Mouse (Mus musculus) hematopoietic stem cell, adult 5-6 weeks (primary cell): ENCODE data around the gene Inpp4a. TPM values are rescaled to one million over a fixed set of nuclear protein-coding genes. Genes with fewer than 3 reads are reported as not detected.
A peak's percentile ranks its signal among the peaks of the same experiment; 100 is the strongest.

Source experiments
- ATAC-seq, 2 experiments: fragments of 125-278 bp in 1 of 2; replicated peaks in 1 of 2; 2 replicates each; pipeline ENCODE4 v1.8.0; 2016 to 2017; ENCODE audit warnings: inconsistent platforms in 2 of 2, mild to moderate bottlenecking in 2 of 2, moderate number of reproducible peaks in 2 of 2, low read depth in 1 of 2, moderate TSS enrichment in 1 of 2; ENCODE audit not compliant: low FRiP score in 2 of 2, poor library complexity in 2 of 2, severe bottlenecking in 2 of 2, insufficient read depth in 1 of 2, low TSS enrichment in 1 of 2
- total RNA-seq: library from RNA; stranded (forward); fragments of 172-1452, 232-1000 nt; gene quantifications from 2 replicates; pipeline ENCODE4 v1.2.3, GENCODE M21; 2017

Inpp4a gene
- total RNA-seq, 1 experiment from 2014 or later = 10.3 TPM

GRCm38 (mm10) chr1:37343265-37343664, 43.6 kb downstream of the Inpp4a start:
- no peak for ATAC-seq

GRCm38 (mm10) chr1:37344223-37344916, 44.7 kb downstream of the Inpp4a start:
- peak; percentile 37 to 73; a peak in 2 of 4 replicates for ATAC-seq

GRCm38 (mm10) chr1:37347361-37348080, 47.9 kb downstream of the Inpp4a start:
- ATAC-seq = no peak

- no peak for ATAC-seq
Observed at GRCm38 (mm10) chr1:37350886-37351651, 51.4 kb downstream of the Inpp4a start.

GRCm38 (mm10) chr1:37351961-37352360, 52.3 kb downstream of the Inpp4a start:
- ATAC-seq = no peak

GRCm38 (mm10) chr1:37353456-37353855, 53.8 kb downstream of the Inpp4a start:
- ATAC-seq = no peak

- ATAC-seq = no peak
Observed at GRCm38 (mm10) chr1:37355492-37355891, 55.8 kb downstream of the Inpp4a start.

- no peak for ATAC-seq
Observed at GRCm38 (mm10) chr1:37356305-37356704, 56.6 kb downstream of the Inpp4a start.

- no peak for ATAC-seq
Observed at GRCm38 (mm10) chr1:37357173-37357572, 57.5 kb downstream of the Inpp4a start.

- no peak for ATAC-seq
Observed at GRCm38 (mm10) chr1:37358621-37359020, 59.0 kb downstream of the Inpp4a start.

GRCm38 (mm10) chr1:37359395-37360092, 59.9 kb downstream of the Inpp4a start:
- ATAC-seq = no peak

- ATAC-seq = no peak
Observed at GRCm38 (mm10) chr1:37360781-37361180, 61.1 kb downstream of the Inpp4a start.

- no peak for ATAC-seq
Observed at GRCm38 (mm10) chr1:37362721-37363120, 63.1 kb downstream of the Inpp4a start.

- no peak for ATAC-seq
Observed at GRCm38 (mm10) chr1:37368125-37368524, 68.5 kb downstream of the Inpp4a start.

GRCm38 (mm10) chr1:37368768-37369385, 69.2 kb downstream of the Inpp4a start:
- no peak for ATAC-seq

- no peak for ATAC-seq
Observed at GRCm38 (mm10) chr1:37376177-37376576, 76.5 kb downstream of the Inpp4a start.

- ATAC-seq = no peak
Observed at GRCm38 (mm10) chr1:37376751-37377150, 77.1 kb downstream of the Inpp4a start.
